Mouse (Mus musculus) intestine, postnatal 0 days (tissue): ENCODE measurements around the gene Slamf9. TPM values are rescaled to one million over a fixed set of nuclear protein-coding genes. Genes with fewer than 3 reads are reported as not detected.

Experiments used
- ATAC-seq: fragments of 200-750 bp; cut with Nextera tagmentation; 2 replicates; pipeline ENCODE4 v1.8.0; 2017; ENCODE audit warnings: mild to moderate bottlenecking, moderate TSS enrichment, moderate library complexity
- H3K27ac ChIP-seq: fragments of 300-500 bp; sonication (generic); 2 replicates; pipeline ENCODE4 v1.5.1; 2014; ENCODE audit warnings: mild to moderate bottlenecking, low read depth, low read length, moderate library complexity
- H3K27me3 ChIP-seq: fragments of 300-500 bp; sonication (generic); replicated peaks from 2 replicates; pipeline ENCODE4 v1.6.1; 2014; ENCODE audit warnings: low read length, mixed read lengths; ENCODE audit not compliant: control insufficient read depth, insufficient read depth
- H3K36me3 ChIP-seq: fragments of 300-500 bp; sonication (generic); 2 replicates; pipeline ENCODE4 v1.6.1; 2014; ENCODE audit warnings: mild to moderate bottlenecking, moderate library complexity; ENCODE audit not compliant: control insufficient read depth, insufficient read depth
- H3K4me1 ChIP-seq: fragments of 300-500 bp; sonication (generic); replicated peaks from 2 replicates; pipeline ENCODE4 v1.6.1; 2014; ENCODE audit warnings: antibody characterized with exemption, low read length, mixed read lengths; ENCODE audit not compliant: control insufficient read depth, insufficient read depth
- H3K4me2 ChIP-seq: fragments of 300-500 bp; sonication (generic); replicated peaks from 2 replicates; pipeline ENCODE4 v1.6.1; 2014; ENCODE audit warnings: low read depth, mild to moderate bottlenecking, moderate library complexity
- H3K4me3 ChIP-seq: fragments of 300-500 bp; sonication (generic); 2 replicates; pipeline ENCODE4 v1.5.1; 2014; ENCODE audit warnings: low read depth, low read length
- H3K9ac ChIP-seq: fragments of 300-500 bp; sonication (generic); 2 replicates; pipeline ENCODE4 v1.6.1; 2014; ENCODE audit warnings: mild to moderate bottlenecking, low read depth, low read length
- H3K9me3 ChIP-seq: fragments of 300-500 bp; sonication (generic); 2 replicates; pipeline ENCODE4 v1.6.1; 2016; ENCODE audit warnings: mixed run types; ENCODE audit not compliant: control insufficient read depth
- CTCF ChIP-seq: sonication (generic); IDR thresholded peaks from 2 replicates; pipeline ENCODE4 v1.5.1; 2016; ENCODE audit warnings: low read depth, mild to moderate bottlenecking, control low read depth, antibody characterized with exemption, moderate library complexity
- WGBS: fragments of 180-500 bp; shearing (Covaris S2); extraction: QIAGEN DNeasy Blood & Tissue Kit; methylation state at CpG from one replicate; pipeline ENCODE4 v1.1.7; 2014; 5-methylcytosine and 5-hydroxymethylcytosine counted together
- polyA plus RNA-seq: library from polyadenylated mRNA; unstranded; fragments of >200 nt; fragmentation: Nextera tagmentation; extraction: Ambion mirVana; gene quantifications from 2 replicates; pipeline ENCODE4 v1.2.1, GENCODE M21; 2015

Gene Slamf9
- polyA plus RNA-seq, 1 experiment from 2014 or later = 2.1 TPM

- TF ChIP-seq CTCF = no peak
- 32% methylated on average over 1 of the region's 1 CpGs for WGBS
- H3K9ac ChIP-seq = no peak overlapping the region
- H3K4me1 ChIP-seq = peaks cover 8% of the 10 kb centered on the region
- H3K4me3 ChIP-seq = no peak overlapping the region
- no peak overlapping the region for H3K4me2 ChIP-seq
- H3K27ac ChIP-seq = peak overlapping the region; percentile 80
- H3K9me3 ChIP-seq = no peaks in the 10 kb centered on the region
- peak; percentile 83 for ATAC-seq
- H3K36me3 ChIP-seq = no peaks in the 10 kb centered on the region
- H3K27me3 ChIP-seq = no peaks in the 10 kb centered on the region
These were observed 40.2 kb downstream of the Slamf9 start for GRCm38 (mm10) chr1:172515396-172515795.

GRCm38 (mm10) chr1:172518013-172518412 is 42.9 kb downstream of the Slamf9 start:
- Histone ChIP-seq H3K27ac (no peak overlapping the region), H3K27me3 (no peaks in the 10 kb centered on the region), H3K9me3 (no peaks in the 10 kb centered on the region), H3K4me3 (no peak overlapping the region), H3K36me3 (no peaks in the 10 kb centered on the region), H3K4me1 (peaks cover 8% of the 10 kb centered on the region), H3K9ac (no peak overlapping the region), H3K4me2 (no peak overlapping the region)
- 80% methylated on average over 4 of the region's 4 CpGs for WGBS
- ATAC-seq = no peak
- TF ChIP-seq CTCF = peak; percentile 69

- ATAC-seq = no peak
- no peak for TF ChIP-seq CTCF
- no peak overlapping the region for H3K4me3 ChIP-seq
- no peaks in the 10 kb centered on the region for H3K9me3 ChIP-seq
- no peaks in the 10 kb centered on the region for H3K36me3 ChIP-seq
- 53% methylated on average over 6 of the region's 6 CpGs for WGBS
- H3K9ac ChIP-seq = no peak overlapping the region
- H3K27me3 ChIP-seq = no peaks in the 10 kb centered on the region
- no peak overlapping the region for H3K27ac ChIP-seq
- peaks cover 5% of the 10 kb centered on the region; the same call in 1 of the 2 replicates for H3K4me1 ChIP-seq
- H3K4me2 ChIP-seq = no peak overlapping the region
These were observed 44.5 kb downstream of the Slamf9 start for GRCm38 (mm10) chr1:172519644-172520043.

GRCm38 (mm10) chr1:172520576-172521440 is 45.6 kb downstream of the Slamf9 start, which contains the start of gene Cfap45:
TSS of gene Cfap45 (plus strand) at chr1:172520801.
- ATAC-seq = peak; percentile 59
- peak within 1 kb of the TSS; percentile 60 for H3K4me2 ChIP-seq
- peak within 1 kb of the TSS; percentile 31 for H3K4me3 ChIP-seq
- no peaks in the 10 kb centered on the region for H3K36me3 ChIP-seq
- WGBS = 6% methylated on average over 28 of the region's 28 CpGs
- no peaks in the 10 kb centered on the region for H3K4me1 ChIP-seq
- H3K9me3 ChIP-seq = no peaks in the 10 kb centered on the region
- no peak within 1 kb of the TSS for H3K27ac ChIP-seq
- H3K27me3 ChIP-seq = no peaks in the 10 kb centered on the region
- no peak within 1 kb of the TSS; the same call in 1 of the 2 replicates for H3K9ac ChIP-seq
- TF ChIP-seq CTCF = no peak

GRCm38 (mm10) chr1:172522524-172522923 is 47.4 kb downstream of the Slamf9 start:
- 65% methylated on average over 7 of the region's 7 CpGs for WGBS
- Histone ChIP-seq H3K36me3 (no peaks in the 10 kb centered on the region), H3K27me3 (peaks cover 3% of the 10 kb centered on the region; the same call in 1 of the 2 replicates), H3K4me3 (no peak overlapping the region), H3K9me3 (no peaks in the 10 kb centered on the region), H3K9ac (no peak overlapping the region), H3K27ac (no peak overlapping the region), H3K4me1 (no peaks in the 10 kb centered on the region), H3K4me2 (no peak overlapping the region)
- ATAC-seq = no peak
- TF ChIP-seq CTCF = no peak

GRCm38 (mm10) chr1:172523699-172524101 is 48.5 kb downstream of the Slamf9 start:
- H3K27ac ChIP-seq = no peak overlapping the region
- no peaks in the 10 kb centered on the region for H3K36me3 ChIP-seq
- TF ChIP-seq CTCF = no peak
- H3K9me3 ChIP-seq = no peaks in the 10 kb centered on the region
- WGBS = 58% methylated on average over 12 of the region's 12 CpGs
- H3K4me2 ChIP-seq = no peak overlapping the region
- no peak overlapping the region for H3K4me3 ChIP-seq
- peaks cover 6% of the 10 kb centered on the region; the same call in 1 of the 2 replicates for H3K27me3 ChIP-seq
- H3K4me1 ChIP-seq = no peaks in the 10 kb centered on the region
- no peak overlapping the region for H3K9ac ChIP-seq
- ATAC-seq = no peak
